Mouse (Mus musculus): ENCODE measurements at regions not wholly inside any gene's neighbourhood (a gene's known extent, or its start where the extent isn't known, plus 50 kb on each side); places are given as distances from the start of the nearest gene placed in this dataset.
A peak's percentile ranks its signal among the peaks of the same experiment; 100 is the strongest.
"Not testable (repeated sequence)": the region's sequence is repeated elsewhere in the genome, so short reads cannot be mapped to it uniquely, and the experiment has no call there.

DNA sequence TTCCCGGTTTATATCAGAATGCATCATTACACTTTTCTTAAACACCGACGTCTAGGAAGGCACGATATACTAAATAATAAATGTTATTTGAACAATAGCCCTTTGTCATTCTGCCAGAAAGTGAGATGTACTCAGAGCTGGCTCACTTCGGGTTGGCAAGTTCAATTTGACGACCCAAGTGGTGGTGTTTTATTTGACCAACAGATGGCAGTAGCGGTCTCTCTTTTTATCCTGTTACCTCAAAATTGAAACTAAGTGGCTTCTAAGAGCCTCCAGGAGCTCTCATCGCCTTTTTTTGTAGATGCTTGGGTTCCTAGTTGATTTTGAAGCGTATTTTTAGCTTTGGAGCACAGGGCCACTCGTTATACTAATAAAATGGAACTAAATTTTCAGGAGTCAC lies 66.7 kb upstream of the Chmp2b start:
- Histone ChIP-seq H3K4me1 (ENCODE audit: control insufficient read depth, insufficient read depth, insufficient read length, low read length) (no peaks in the 10 kb centered on the region), H3K36me3 (ENCODE audit: control insufficient read depth, insufficient read depth, low read length) (no peaks in the 10 kb centered on the region), H3K27me3 (ENCODE audit: control insufficient read depth, insufficient read depth, low read length) (no peaks in the 10 kb centered on the region), H3K4me3 (ENCODE audit: low read depth, low read length) (no peak overlapping the region), H3K27ac (ENCODE audit: insufficient read depth, low read depth, low read length) (no peak overlapping the region)
- 4% methylated on average over 10 of the region's 10 CpGs for WGBS
- TF ChIP-seq CTCF (IDR thresholded peaks at IDR 0.05; ENCODE audit: extremely low read depth, insufficient read length, insufficient replicate concordance, low read depth, low read length) (no peak), POLR2A (IDR thresholded peaks at IDR 0.05; ENCODE audit: low read depth, low read length) (no peak)

DNA sequence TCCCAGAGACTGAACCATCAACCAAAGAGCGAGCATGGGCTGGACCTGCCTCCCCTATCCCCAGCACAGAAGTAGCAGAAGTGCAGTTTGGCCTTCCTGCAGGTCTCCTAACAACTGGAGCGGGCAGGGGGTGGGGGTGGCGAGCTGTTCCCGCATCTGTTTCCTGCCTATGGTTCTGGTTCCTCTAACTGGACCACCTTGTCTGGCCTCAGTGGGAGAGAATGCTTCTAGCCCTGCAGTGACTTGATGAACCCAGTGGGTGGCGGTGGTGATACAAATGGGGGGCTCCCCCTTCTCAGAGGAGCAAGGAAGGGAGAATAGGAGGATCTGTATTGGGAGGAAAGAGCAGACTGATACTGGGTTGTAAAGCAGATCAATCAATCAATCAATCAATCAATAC lies 69.2 kb upstream of the Chmp2b start:
- 46% methylated on average over 5 of the region's 5 CpGs for WGBS
- H3K27ac ChIP-seq (ENCODE audit: insufficient read depth, low read depth, low read length): no peak overlapping the region

DNA sequence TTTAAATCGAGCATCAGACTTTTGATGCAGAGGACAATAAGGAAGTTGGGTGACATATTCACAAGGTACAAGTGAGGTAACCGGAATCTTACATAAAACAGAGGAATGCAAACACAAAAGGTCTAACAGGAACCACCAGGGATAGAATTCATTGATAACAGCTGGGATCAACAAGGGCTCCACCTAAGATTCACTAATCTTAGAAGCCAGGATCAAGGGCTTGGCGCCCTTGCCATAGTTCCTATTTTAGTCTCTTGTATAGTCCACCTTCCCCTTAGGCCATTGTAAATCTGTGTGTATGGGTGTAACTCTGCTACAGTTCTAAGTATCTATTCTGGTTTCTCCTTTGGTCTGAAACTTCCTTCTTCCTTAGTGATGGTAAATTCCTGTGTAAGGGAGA lies 84.2 kb upstream of the Chmp2b start:
- H3K36me3 ChIP-seq (ENCODE audit: control insufficient read depth, insufficient read depth, low read length); H3K27ac ChIP-seq (ENCODE audit: insufficient read depth, low read depth, low read length); H3K4me1 ChIP-seq (ENCODE audit: control insufficient read depth, insufficient read depth, insufficient read length, low read length); H3K4me3 ChIP-seq (ENCODE audit: low read depth, low read length); H3K27me3 ChIP-seq (ENCODE audit: control insufficient read depth, insufficient read depth, low read length): not testable (repeated sequence)
- 75% methylated on average over 3 of the region's 3 CpGs for WGBS

More for the DNA sequence above, 69.2 kb upstream of the Chmp2b start:
- Histone ChIP-seq H3K4me1 (ENCODE audit: control insufficient read depth, insufficient read depth, insufficient read length, low read length) (no peaks in the 10 kb centered on the region), H3K27me3 (ENCODE audit: control insufficient read depth, insufficient read depth, low read length) (no peaks in the 10 kb centered on the region), H3K36me3 (ENCODE audit: control insufficient read depth, insufficient read depth, low read length) (no peaks in the 10 kb centered on the region), H3K4me3 (ENCODE audit: low read depth, low read length) (no peak overlapping the region)
- no peak for TF ChIP-seq CTCF (IDR thresholded peaks at IDR 0.05; ENCODE audit: extremely low read depth, insufficient read length, insufficient replicate concordance, low read depth, low read length)
- no peak for TF ChIP-seq POLR2A (IDR thresholded peaks at IDR 0.05; ENCODE audit: low read depth, low read length)

DNA sequence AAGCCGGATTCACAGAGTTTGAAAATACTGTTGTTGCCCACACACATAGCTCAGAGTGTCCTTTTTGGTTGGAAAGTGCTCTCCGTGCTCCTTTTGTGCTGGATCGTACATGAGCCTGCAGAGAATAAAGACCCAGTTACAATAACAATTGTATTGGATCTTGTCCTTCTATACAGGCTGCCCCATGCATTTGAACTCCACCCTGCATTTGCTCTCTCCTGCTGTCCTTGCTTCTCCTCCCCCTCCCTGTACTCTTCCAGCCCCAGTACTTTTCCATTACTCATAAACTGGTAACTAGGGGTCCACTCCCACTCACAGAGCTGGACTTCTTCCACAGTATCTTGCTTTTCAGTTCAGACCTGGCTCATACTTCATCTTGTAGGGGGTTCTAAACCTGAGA lies 86.5 kb upstream of the Chmp2b start:
- Histone ChIP-seq H3K4me1 (ENCODE audit: control insufficient read depth, insufficient read depth, insufficient read length, low read length) (no peaks in the 10 kb centered on the region), H3K27me3 (ENCODE audit: control insufficient read depth, insufficient read depth, low read length) (no peaks in the 10 kb centered on the region), H3K27ac (ENCODE audit: insufficient read depth, low read depth, low read length) (no peak overlapping the region), H3K4me3 (ENCODE audit: low read depth, low read length) (no peak overlapping the region), H3K36me3 (ENCODE audit: control insufficient read depth, insufficient read depth, low read length) (no peaks in the 10 kb centered on the region)
- no peak for TF ChIP-seq CTCF (IDR thresholded peaks at IDR 0.05; ENCODE audit: extremely low read depth, insufficient read length, insufficient replicate concordance, low read depth, low read length)
- TF ChIP-seq POLR2A (IDR thresholded peaks at IDR 0.05; ENCODE audit: low read depth, low read length): no peak
- 76% methylated on average over 3 of the region's 3 CpGs for WGBS

DNA sequence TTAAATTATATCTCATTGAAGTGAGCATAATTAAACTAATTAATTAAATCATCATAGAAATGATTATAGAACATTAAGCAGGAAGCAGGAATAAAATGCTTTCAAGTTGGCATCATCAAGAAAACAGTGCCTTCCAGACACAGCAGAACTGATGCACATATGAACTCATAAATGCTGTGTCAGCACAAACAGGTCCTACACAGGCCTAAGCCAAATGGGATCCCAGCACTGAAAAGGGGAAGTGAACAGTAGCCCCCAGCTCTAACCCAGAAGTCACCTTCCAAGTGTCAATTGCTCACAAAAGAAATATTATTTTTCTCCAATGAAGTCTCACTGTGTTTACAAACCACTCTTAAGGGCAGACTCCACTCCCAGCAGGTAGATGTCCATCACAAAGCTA lies 93.0 kb upstream of the Chmp2b start:
- TF ChIP-seq CTCF (IDR thresholded peaks at IDR 0.05; ENCODE audit: extremely low read depth, insufficient read length, insufficient replicate concordance, low read depth, low read length) (no peak), POLR2A (IDR thresholded peaks at IDR 0.05; ENCODE audit: low read depth, low read length) (no peak)
- no peaks in the 10 kb centered on the region for H3K4me1 ChIP-seq (ENCODE audit: control insufficient read depth, insufficient read depth, insufficient read length, low read length)
- H3K27me3 ChIP-seq (ENCODE audit: control insufficient read depth, insufficient read depth, low read length): no peaks in the 10 kb centered on the region
- H3K36me3 ChIP-seq (ENCODE audit: control insufficient read depth, insufficient read depth, low read length): no peaks in the 10 kb centered on the region
- no peak overlapping the region for H3K27ac ChIP-seq (ENCODE audit: insufficient read depth, low read depth, low read length)
- no peak overlapping the region for H3K4me3 ChIP-seq (ENCODE audit: low read depth, low read length)

DNA sequence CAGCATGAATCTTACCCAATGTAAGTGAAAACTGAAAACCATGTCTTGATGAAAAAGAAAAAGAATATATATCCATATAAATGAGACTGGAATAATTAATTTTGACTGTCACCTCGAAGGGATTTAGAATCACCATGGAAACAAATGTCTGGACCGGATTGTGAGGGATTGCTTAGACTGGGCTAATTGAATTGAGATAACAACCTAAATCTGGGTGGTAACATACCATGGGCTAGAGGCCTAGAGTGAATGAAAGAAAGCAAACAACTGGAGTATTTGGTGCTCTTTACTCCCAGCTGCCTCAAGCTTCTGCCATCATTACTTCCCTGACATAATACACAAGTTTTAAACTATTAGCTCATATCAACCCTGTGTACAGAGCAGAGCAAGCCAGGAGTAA lies 95.3 kb upstream of the Chmp2b start:
- TF ChIP-seq POLR2A (IDR thresholded peaks at IDR 0.05; ENCODE audit: low read depth, low read length) (no peak), CTCF (IDR thresholded peaks at IDR 0.05; ENCODE audit: extremely low read depth, insufficient read length, insufficient replicate concordance, low read depth, low read length) (no peak)
- Histone ChIP-seq H3K36me3 (ENCODE audit: control insufficient read depth, insufficient read depth, low read length) (no peaks in the 10 kb centered on the region), H3K4me3 (ENCODE audit: low read depth, low read length) (no peak overlapping the region), H3K4me1 (ENCODE audit: control insufficient read depth, insufficient read depth, insufficient read length, low read length) (no peaks in the 10 kb centered on the region), H3K27ac (ENCODE audit: insufficient read depth, low read depth, low read length) (no peak overlapping the region), H3K27me3 (ENCODE audit: control insufficient read depth, insufficient read depth, low read length) (no peaks in the 10 kb centered on the region)
- 53% methylated on average over 2 of the region's 2 CpGs for WGBS

DNA sequence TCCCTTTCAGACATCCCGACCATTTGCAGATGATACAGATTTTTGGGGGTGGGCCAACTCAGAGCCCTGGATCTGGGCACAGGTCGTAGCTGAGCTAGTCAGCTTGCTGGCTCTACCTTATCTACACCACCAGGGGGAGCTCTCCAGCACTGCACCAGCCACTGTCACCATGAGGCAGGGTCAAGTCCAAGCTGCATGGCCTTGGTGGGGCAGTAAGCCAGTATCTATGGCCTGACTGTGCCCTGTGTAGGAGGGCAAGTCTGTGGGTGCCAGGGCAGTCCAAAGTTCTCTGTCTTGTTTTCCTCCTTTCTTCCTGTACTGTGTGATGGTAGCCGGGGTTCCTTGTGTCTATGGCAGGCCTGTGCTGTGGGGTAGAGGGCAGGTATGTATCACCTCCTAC lies 102.3 kb upstream of the Chmp2b start:
- H3K4me3 ChIP-seq (ENCODE audit: low read depth, low read length): no peak overlapping the region
- TF ChIP-seq POLR2A (IDR thresholded peaks at IDR 0.05; ENCODE audit: low read depth, low read length) (no peak), CTCF (IDR thresholded peaks at IDR 0.05; ENCODE audit: extremely low read depth, insufficient read length, insufficient replicate concordance, low read depth, low read length) (peak; percentile 41; the same call in 1 of the 2 replicates)

DNA sequence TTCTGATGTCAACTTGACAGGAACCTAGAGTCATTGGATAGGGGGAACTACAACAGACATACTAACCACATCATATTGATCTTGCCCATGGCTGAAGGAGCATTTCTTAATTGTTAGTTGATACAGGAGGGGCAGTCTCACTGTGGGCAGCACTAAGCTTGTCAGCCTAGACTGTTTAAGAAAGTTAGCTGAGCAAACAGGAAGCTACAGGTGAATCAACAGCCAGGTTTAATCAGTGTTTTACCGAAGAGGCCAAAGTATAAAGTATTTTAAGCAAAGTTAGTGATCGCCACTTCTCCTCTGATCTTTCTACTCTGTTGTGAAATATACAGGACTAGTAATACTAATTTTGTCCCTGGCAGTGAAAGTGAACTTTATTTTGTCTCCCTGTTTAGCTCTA lies 109.6 kb upstream of the Chmp2b start:
- Histone ChIP-seq H3K27ac (ENCODE audit: insufficient read depth, low read depth, low read length) (no peak overlapping the region), H3K27me3 (ENCODE audit: control insufficient read depth, insufficient read depth, low read length) (no peaks in the 10 kb centered on the region), H3K4me1 (ENCODE audit: control insufficient read depth, insufficient read depth, insufficient read length, low read length) (no peaks in the 10 kb centered on the region), H3K4me3 (ENCODE audit: low read depth, low read length) (no peak overlapping the region), H3K36me3 (ENCODE audit: control insufficient read depth, insufficient read depth, low read length) (no peaks in the 10 kb centered on the region)
- no peak for TF ChIP-seq CTCF (IDR thresholded peaks at IDR 0.05; ENCODE audit: extremely low read depth, insufficient read length, insufficient replicate concordance, low read depth, low read length)
- no peak for TF ChIP-seq POLR2A (IDR thresholded peaks at IDR 0.05; ENCODE audit: low read depth, low read length)
- 35% methylated on average over 2 of the region's 2 CpGs for WGBS

More for the DNA sequence above, 102.3 kb upstream of the Chmp2b start:
- Histone ChIP-seq H3K27ac (ENCODE audit: insufficient read depth, low read depth, low read length) (no peak overlapping the region), H3K27me3 (ENCODE audit: control insufficient read depth, insufficient read depth, low read length) (no peaks in the 10 kb centered on the region), H3K4me1 (ENCODE audit: control insufficient read depth, insufficient read depth, insufficient read length, low read length) (no peaks in the 10 kb centered on the region), H3K36me3 (ENCODE audit: control insufficient read depth, insufficient read depth, low read length) (no peaks in the 10 kb centered on the region)
- WGBS: 69% methylated on average over 3 of the region's 3 CpGs

Data from small intestine, adult 2 months (tissue).